Mouse (Mus musculus) hematopoietic multipotent progenitor cell, adult 10-12 weeks (in vitro differentiated cells): ENCODE data around the gene Cd55. TPM values are rescaled to one million over a fixed set of nuclear protein-coding genes. Genes with fewer than 3 reads are reported as not detected.

Source experiments
- polyA plus RNA-seq: library from polyadenylated mRNA; stranded (reverse); fragments of >175 nt; gene quantifications from 2 replicates; pipeline ENCODE4 v1.2.3, GENCODE M21; 2012; ENCODE audit warnings: low replicate concordance

The Cd55 gene
- 24.9 and 66.5 TPM in 2 replicates for polyA plus RNA-seq

GRCm38 (mm10) chr1:130462084-130462861 is at the start of gene Cd55:
Gene Cd55, minus strand, starts transcription at chr1:130462744.

DNA sequence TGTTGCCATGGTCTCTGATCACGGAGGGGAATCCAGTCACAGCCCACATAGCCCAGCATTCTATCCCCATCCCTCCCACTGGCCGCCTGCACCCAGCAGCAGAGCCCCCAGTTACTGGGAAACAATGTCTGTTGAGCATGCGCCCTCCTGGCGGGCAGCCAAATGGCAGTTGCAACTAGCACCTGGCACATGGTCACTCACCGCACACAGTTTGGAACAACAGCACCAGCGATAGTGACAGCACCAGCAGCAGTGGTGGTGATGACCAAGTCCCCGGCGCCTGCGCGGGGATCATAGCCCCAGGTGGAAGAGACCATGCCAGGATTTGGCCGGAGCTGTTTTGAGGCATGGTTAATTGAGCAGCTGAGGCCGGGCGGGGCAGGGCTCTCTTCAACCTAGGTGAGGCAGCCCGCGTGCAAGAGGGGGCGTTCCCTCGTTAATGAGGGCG is 39.9 kb downstream of the Cd55 start, which contains the start of gene Cd55b:
Cd55b (minus strand) TSS at position 346 of the 448 bp plus-strand sequence.

Other genes starting within 250 kb of the Cd55 start
- gene Cd55b, start 39.7 kb downstream of the Cd55 start, polyA plus RNA-seq: not detected in 2 replicates
- gene Zp3r, start 166.9 kb upstream of the Cd55 start, polyA plus RNA-seq: not detected in 2 replicates
- gene C4bp, start 198.9 kb upstream of the Cd55 start, polyA plus RNA-seq: not detected in 2 replicates